Mouse (Mus musculus): ENCODE measurements around the gene Olfr516.
A peak's percentile ranks its signal among the peaks of the same experiment; 100 is the strongest.

The Olfr516 gene

GRCm38 (mm10) chr7:108850429-108850828 is at the start of gene Olfr516:
Gene Olfr516 (minus strand): TSS chr7:108850529.
- no peak for DNase-seq (ENCODE audit: low read depth, low spot score)

GRCm38 (mm10) chr7:108894320-108894719 is 44.0 kb upstream of the Olfr516 start, which contains the start of gene Olfr519:
Gene Olfr519 (minus strand): TSS chr7:108894420.
- no peak for DNase-seq (ENCODE audit: low read depth, low spot score)

- DNase-seq (ENCODE audit: low read depth, low spot score), result no peak
Observed at GRCm38 (mm10) chr7:108884906-108885305, 34.6 kb upstream of the Olfr516 start, which contains the start of gene Olfr518. Gene Olfr518 (minus strand): TSS chr7:108885006.

GRCm38 (mm10) chr7:108872279-108872678 is 21.9 kb upstream of the Olfr516 start, which contains the start of gene Olfr517:
Gene Olfr517 (minus strand): TSS chr7:108872379.
- DNase-seq (ENCODE audit: low read depth, low spot score), result no peak

- DNase-seq (ENCODE audit: low read depth, low spot score), result no peak
Observed at GRCm38 (mm10) chr7:108825897-108826296, 24.4 kb downstream of the Olfr516 start, which contains the start of gene Olfr514. Gene Olfr514 (minus strand): TSS chr7:108825997.

GRCm38 (mm10) chr7:108814593-108815215 is 35.6 kb downstream of the Olfr516 start:
- peak; percentile 28 for DNase-seq (ENCODE audit: low read depth, low spot score)

- no peak for DNase-seq (ENCODE audit: low read depth, low spot score)
Observed at GRCm38 (mm10) chr7:108797205-108797933, 53.0 kb downstream of the Olfr516 start.
